Mouse (Mus musculus) olfactory bulb, adult 2 months (tissue): Measurements from ENCODE around the gene Usp37.

Experiments
- CTCF ChIP-seq: fragments of 200-500 bp; IDR thresholded peaks from 2 replicates; pipeline ENCODE4 v1.5.1; 2012; ENCODE audit warnings: low read depth, mild to moderate bottlenecking, low read length, moderate library complexity; ENCODE audit not compliant: insufficient read depth
- POLR2A ChIP-seq: fragments of 200-500 bp; IDR thresholded peaks from 2 replicates; pipeline ENCODE4 v1.6.1; 2012; ENCODE audit warnings: mild to moderate bottlenecking, low read depth, low read length, moderate library complexity; ENCODE audit not compliant: insufficient read depth

DNA sequence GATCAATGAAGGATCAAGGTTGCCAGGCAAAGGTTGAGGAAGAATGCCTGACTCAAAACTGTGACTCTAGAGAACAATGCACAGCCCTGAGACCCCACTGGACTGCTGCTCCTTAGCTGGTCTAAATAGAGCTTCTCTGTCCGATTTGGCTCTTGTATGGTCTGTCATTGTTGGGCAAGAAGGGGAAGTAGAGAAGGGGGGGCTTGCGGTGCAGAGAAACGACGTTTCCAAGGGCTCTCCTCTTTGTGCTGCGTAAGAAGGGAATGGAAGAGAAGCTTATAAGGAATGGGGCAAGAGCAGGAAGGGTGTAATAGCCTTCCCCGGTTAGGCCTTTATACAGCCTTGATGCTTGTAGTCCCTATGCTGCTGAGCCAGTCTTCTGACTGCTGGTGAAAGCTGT is 21.8 kb upstream of the Usp37 start:
- TF ChIP-seq POLR2A (no peak), CTCF (no peak)
